Mouse (Mus musculus) embryonic facial prominence, embryonic 15.5 days (tissue): ENCODE results near the gene Col6a1. TPM values are rescaled to one million over a fixed set of nuclear protein-coding genes. Genes with fewer than 3 reads are reported as not detected.
A peak's percentile ranks its signal among the peaks of the same experiment; 100 is the strongest.

ENCODE experiments used
- ATAC-seq: fragments of 200-750 bp; cut with Nextera tagmentation; 2 replicates; pipeline ENCODE4 v1.8.0; 2017; ENCODE audit warnings: low read depth, moderate TSS enrichment; ENCODE audit not compliant: insufficient number of reproducible peaks, low FRiP score, low TSS enrichment
- H3K27ac ChIP-seq: fragments of 300-500 bp; sonication (generic); replicated peaks from 2 replicates; pipeline ENCODE4 v1.5.1; 2015; ENCODE audit warnings: mild to moderate bottlenecking, inconsistent platforms
- H3K27me3 ChIP-seq: fragments of 300-500 bp; sonication (generic); 2 replicates; pipeline ENCODE4 v1.6.1; 2015; ENCODE audit warnings: inconsistent platforms
- H3K36me3 ChIP-seq: fragments of 300-500 bp; sonication (generic); 2 replicates; pipeline ENCODE4 v1.6.1; 2015; ENCODE audit warnings: mild to moderate bottlenecking, inconsistent platforms
- H3K4me1 ChIP-seq: fragments of 300-500 bp; sonication (generic); 2 replicates; pipeline ENCODE4 v1.6.1; 2015; ENCODE audit warnings: inconsistent platforms
- H3K4me2 ChIP-seq: fragments of 300-500 bp; sonication (generic); replicated peaks from 2 replicates; pipeline ENCODE4 v1.6.1; 2015; ENCODE audit warnings: mild to moderate bottlenecking, inconsistent platforms
- H3K4me3 ChIP-seq: fragments of 300-500 bp; sonication (generic); replicated peaks from 2 replicates; pipeline ENCODE4 v1.5.1; 2015; ENCODE audit warnings: mild to moderate bottlenecking, inconsistent platforms
- H3K9ac ChIP-seq: fragments of 300-500 bp; sonication (generic); 2 replicates; pipeline ENCODE4 v1.6.1; 2015; ENCODE audit warnings: inconsistent platforms
- H3K9me3 ChIP-seq: fragments of 300-500 bp; sonication (generic); replicated peaks from 2 replicates; pipeline ENCODE4 v1.6.1; 2016; ENCODE audit warnings: inconsistent platforms
- WGBS: fragments of 180-500 bp; shearing (Covaris S2); methylation state at CpG from one replicate; pipeline ENCODE4 v1.1.7; 2015; 5-methylcytosine and 5-hydroxymethylcytosine counted together
- polyA plus RNA-seq: library from polyadenylated mRNA; unstranded; fragments of >200 nt; fragmentation: Nextera tagmentation; extraction: Ambion mirVana; gene quantifications from 2 replicates; pipeline ENCODE4 v1.2.1, GENCODE M21; 2015

Col6a1 gene
- polyA plus RNA-seq, 1 experiment from 2014 or later: 419 TPM

DNA sequence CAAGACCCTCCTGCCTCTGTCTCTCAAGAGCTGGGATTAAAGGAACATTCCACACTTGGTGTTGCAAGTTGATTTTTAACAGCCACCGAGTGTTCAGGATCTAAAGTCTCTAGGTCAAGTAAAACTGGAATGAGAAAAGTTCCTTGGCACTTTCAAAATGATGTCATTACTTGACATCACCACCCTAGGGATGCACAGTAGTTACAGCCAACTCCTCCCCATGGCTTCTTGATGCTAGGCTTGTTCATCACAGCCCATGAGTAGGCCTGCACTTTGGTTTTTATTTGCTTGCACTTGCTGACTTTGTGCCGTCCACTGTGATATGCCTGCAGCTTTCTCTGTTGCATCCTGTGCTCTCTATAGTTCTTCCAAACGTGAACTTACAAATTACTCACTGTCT lies 21.6 kb downstream of the Col6a1 start:
- Histone ChIP-seq H3K9ac (no peak overlapping the region), H3K4me3 (no peak overlapping the region), H3K4me1 (peaks cover 21% of the 10 kb centered on the region), H3K9me3 (no peaks in the 10 kb centered on the region), H3K27ac (no peak overlapping the region), H3K36me3 (peaks cover 8% of the 10 kb centered on the region), H3K4me2 (no peak overlapping the region), H3K27me3 (no peaks in the 10 kb centered on the region)
- WGBS: 77% methylated on average over 3 of the region's 3 CpGs
- ATAC-seq: no peak

DNA sequence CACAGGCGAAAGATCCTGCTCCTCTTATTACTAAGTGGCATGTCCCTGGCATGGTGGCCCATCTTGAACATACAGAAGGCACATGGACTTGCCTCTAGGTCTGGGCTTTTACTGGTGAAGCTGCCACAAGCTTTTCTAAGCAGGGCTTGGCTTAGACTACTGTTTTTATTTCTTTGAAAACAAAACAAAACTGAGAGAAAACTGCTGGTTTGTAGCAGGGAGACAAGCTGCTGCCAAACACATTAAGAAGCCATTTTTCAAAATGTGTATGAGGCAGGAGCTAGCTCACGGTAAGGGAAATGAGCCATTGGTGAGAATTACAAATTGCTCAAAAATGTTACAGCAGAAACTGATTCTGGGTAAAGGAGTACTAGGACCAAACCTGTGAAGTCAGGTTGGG lies 24.5 kb downstream of the Col6a1 start:
- no peaks in the 10 kb centered on the region for H3K36me3 ChIP-seq
- H3K4me3 ChIP-seq: no peak overlapping the region
- H3K4me2 ChIP-seq: no peak overlapping the region
- H3K9me3 ChIP-seq: no peaks in the 10 kb centered on the region
- no peaks in the 10 kb centered on the region for H3K27me3 ChIP-seq
- no peak for ATAC-seq
- peaks cover 22% of the 10 kb centered on the region for H3K4me1 ChIP-seq
- H3K9ac ChIP-seq: no peak overlapping the region
- H3K27ac ChIP-seq: no peak overlapping the region
- 56% methylated on average over 2 of the region's 2 CpGs for WGBS

DNA sequence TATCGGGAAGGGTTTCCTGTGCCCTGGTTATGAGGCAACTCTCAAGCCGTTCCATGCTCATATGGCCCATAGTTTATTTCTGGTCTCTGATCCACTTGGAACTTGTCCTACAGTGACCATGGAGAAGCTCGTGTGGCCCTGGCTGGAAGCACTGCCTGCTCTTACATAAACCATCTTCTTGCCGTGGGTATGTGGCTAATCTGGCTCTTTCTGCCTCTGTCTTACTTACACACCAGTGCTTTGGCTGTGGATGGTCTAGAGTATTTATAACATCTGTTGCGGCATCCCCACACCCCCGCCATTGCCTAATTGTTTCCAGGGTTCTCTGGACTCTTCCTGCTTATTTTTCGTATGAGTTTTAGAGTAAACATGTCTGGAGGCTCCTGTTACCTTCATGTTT lies 26.2 kb downstream of the Col6a1 start:
- peak; percentile 68; the same call in 1 of the 2 replicates for ATAC-seq
- peaks cover 31% of the 10 kb centered on the region for H3K4me1 ChIP-seq
- no peak overlapping the region for H3K4me3 ChIP-seq
- H3K36me3 ChIP-seq: no peaks in the 10 kb centered on the region
- no peak overlapping the region for H3K9ac ChIP-seq
- no peak overlapping the region for H3K4me2 ChIP-seq
- no peaks in the 10 kb centered on the region for H3K27me3 ChIP-seq
- H3K9me3 ChIP-seq: no peaks in the 10 kb centered on the region
- H3K27ac ChIP-seq: peak overlapping the region; percentile 77
- WGBS: 27% methylated on average over 7 of the region's 7 CpGs

DNA sequence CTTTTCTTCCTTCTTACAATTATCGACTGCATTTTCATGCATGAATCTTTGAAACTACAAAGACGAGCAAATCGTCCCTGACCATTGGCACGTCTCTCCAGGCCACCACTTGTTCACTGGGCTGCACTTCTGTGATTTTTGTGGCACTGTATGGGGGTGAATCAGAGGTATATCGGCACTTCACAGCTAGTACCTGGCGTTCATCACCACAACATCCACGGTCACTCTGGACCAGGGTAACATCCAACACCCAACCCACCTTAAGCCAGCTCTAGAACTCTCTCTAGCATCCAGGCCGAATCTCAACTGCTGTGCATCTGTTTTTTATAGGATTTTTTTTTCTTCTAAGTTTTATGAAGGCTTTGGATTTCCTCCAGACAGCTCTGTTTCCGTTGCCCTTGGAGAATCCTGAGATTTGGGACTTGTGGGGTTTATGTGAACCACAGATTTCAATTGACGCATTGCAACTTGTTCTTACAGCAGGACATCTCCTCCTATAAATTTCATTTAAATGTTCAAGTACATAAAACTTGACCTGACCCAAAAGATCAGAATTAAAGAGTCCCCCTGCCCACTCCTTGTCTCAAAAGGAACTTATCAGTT lies 30.6 kb downstream of the Col6a1 start:
- no peak overlapping the region for H3K4me3 ChIP-seq
- peaks cover 27% of the 10 kb centered on the region for H3K4me1 ChIP-seq
- no peaks in the 10 kb centered on the region for H3K27me3 ChIP-seq
- no peaks in the 10 kb centered on the region for H3K36me3 ChIP-seq
- no peaks in the 10 kb centered on the region for H3K9me3 ChIP-seq
- 66% methylated on average over 10 of the region's 10 CpGs for WGBS
- no peak overlapping the region for H3K4me2 ChIP-seq
- peak overlapping the region; percentile 80 for H3K27ac ChIP-seq
- no peak for ATAC-seq
- H3K9ac ChIP-seq: no peak overlapping the region

DNA sequence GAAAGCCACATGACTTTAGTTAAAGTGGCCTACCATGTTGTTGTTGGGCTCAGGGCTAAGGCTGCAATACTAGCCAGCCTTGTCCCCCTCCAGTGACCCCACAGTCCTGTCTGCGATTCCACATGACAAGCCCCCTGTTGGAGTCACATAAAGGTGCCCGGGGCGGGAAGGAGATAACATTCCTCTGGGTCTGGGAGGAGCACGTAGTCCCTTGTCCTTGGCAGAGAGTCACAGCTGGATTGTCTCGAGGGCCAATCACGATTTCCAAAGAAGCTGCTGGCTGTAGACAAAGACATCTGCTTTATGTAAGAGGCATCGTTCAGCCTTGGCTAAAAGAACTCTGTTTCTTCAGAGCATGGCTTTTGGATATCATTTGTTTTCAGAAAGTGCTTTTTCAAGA lies 31.2 kb downstream of the Col6a1 start:
- H3K4me2 ChIP-seq: no peak overlapping the region
- WGBS: 28% methylated on average over 7 of the region's 7 CpGs
- no peak overlapping the region for H3K4me3 ChIP-seq
- peak overlapping the region; percentile 80 for H3K27ac ChIP-seq
- H3K36me3 ChIP-seq: no peaks in the 10 kb centered on the region
- no peak overlapping the region for H3K9ac ChIP-seq
- no peaks in the 10 kb centered on the region for H3K9me3 ChIP-seq
- peaks cover 21% of the 10 kb centered on the region for H3K4me1 ChIP-seq
- no peak for ATAC-seq
- H3K27me3 ChIP-seq: no peaks in the 10 kb centered on the region

DNA sequence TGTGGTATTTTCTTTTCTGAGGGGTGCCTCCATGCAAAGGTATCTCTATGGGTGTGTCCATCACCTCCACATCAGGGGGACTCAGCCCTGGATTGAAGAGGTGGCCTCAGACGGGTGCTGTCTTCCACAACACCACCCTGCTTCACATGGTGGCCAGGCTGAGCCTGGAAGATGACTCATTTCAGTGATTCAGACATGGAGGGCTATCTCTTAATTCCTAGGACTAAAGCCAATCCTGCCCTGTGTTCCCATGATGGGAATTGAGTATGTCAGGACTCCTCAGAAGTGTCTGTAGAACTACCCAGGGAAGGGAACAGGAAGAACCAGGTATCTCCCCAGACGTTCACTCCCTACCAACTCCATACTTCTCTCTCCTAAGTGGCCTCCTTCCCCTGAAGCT lies 32.5 kb downstream of the Col6a1 start:
- H3K36me3 ChIP-seq: no peaks in the 10 kb centered on the region
- H3K9me3 ChIP-seq: no peaks in the 10 kb centered on the region
- 76% methylated on average over 2 of the region's 2 CpGs for WGBS
- ATAC-seq: no peak
- H3K4me3 ChIP-seq: no peak overlapping the region
- H3K27me3 ChIP-seq: no peaks in the 10 kb centered on the region
- no peak overlapping the region for H3K4me2 ChIP-seq
- H3K9ac ChIP-seq: no peak overlapping the region
- peaks cover 15% of the 10 kb centered on the region for H3K4me1 ChIP-seq
- no peak overlapping the region for H3K27ac ChIP-seq

DNA sequence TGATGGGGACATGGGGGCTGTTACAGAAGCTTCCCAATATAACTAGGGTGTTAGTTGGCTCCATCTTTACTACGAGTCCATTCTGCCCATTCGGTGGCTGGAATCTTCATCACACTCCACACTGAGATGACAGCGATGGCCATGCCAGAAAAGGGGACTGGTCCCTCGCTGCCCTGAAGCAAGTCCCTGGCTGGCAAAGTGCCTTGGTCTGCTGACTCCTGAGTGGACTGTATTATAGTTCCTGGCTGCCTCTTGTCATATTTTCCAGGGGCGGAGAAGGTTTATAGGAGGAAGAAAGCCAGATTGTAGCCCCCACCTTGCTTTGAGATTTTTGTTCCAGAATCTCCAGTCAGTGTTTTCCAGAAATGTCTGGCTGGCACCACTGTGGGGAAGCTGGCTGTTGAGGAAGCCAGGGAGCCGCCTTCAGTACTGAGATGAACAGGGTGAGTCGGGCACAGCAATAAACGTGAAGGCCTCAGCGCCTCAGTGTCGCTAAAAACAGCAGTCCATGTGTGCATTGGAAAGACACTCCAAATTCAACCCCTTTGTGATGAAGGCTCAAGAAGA lies 40.4 kb downstream of the Col6a1 start:
- Histone ChIP-seq H3K27me3 (no peaks in the 10 kb centered on the region), H3K4me2 (no peak overlapping the region), H3K27ac (no peak overlapping the region), H3K9ac (no peak overlapping the region), H3K36me3 (no peaks in the 10 kb centered on the region), H3K4me1 (peaks cover 28% of the 10 kb centered on the region), H3K4me3 (no peak overlapping the region), H3K9me3 (no peaks in the 10 kb centered on the region)
- WGBS: 90% methylated on average over 10 of the region's 10 CpGs
- no peak for ATAC-seq

DNA sequence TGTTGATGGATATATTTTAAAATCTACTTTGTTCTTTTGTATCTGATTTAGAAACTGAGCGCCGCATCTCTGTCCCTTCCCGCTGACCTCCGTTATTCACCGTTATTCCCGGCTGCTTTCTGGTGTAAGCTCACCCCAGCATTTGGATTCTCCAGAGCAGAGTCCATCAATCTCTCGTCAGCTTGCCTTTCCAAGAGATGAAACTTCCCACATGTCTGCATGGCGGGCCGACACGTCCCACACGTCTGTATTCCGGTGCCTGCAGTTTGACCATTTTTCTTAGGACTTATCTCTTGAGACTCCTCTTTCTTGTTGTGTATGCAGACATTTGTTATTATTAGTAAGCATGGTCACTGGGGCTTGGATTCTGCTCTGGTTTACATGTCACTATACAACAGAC lies 42.0 kb downstream of the Col6a1 start:
- WGBS: 84% methylated on average over 12 of the region's 12 CpGs
- no peaks in the 10 kb centered on the region for H3K36me3 ChIP-seq
- no peak overlapping the region for H3K27ac ChIP-seq
- no peaks in the 10 kb centered on the region for H3K27me3 ChIP-seq
- ATAC-seq: no peak
- H3K4me1 ChIP-seq: peaks cover 33% of the 10 kb centered on the region
- no peak overlapping the region for H3K4me3 ChIP-seq
- H3K9me3 ChIP-seq: no peaks in the 10 kb centered on the region
- no peak overlapping the region for H3K9ac ChIP-seq
- no peak overlapping the region for H3K4me2 ChIP-seq

DNA sequence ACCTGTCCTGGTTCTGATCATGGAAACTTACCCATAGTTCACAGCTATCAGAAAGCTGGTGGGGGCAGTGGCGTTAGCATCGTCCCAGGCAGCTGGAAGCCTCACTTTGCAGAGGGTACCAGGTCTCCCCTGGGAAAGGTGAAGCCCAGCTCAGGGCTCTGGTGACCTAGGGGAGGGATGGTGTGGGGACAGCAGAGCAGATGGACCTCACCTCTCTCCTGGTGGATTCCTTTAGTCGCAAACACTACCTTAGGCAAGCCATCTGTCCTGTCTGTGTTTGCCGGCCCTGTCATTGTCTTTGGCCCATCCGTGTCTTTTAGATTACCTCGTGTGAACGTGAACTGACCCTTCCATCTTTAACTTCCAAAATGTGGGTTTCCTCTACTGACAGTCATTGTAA lies 42.5 kb downstream of the Col6a1 start:
- 63% methylated on average over 7 of the region's 7 CpGs for WGBS
- 0 out of 2 replicates have a peak overlapping the region, but pooled peaks have one; percentile 55 for H3K27ac ChIP-seq
- H3K9ac ChIP-seq: no peak overlapping the region
- H3K4me1 ChIP-seq: peaks cover 33% of the 10 kb centered on the region
- no peaks in the 10 kb centered on the region for H3K9me3 ChIP-seq
- H3K4me2 ChIP-seq: no peak overlapping the region
- H3K27me3 ChIP-seq: no peaks in the 10 kb centered on the region
- no peaks in the 10 kb centered on the region for H3K36me3 ChIP-seq
- no peak overlapping the region for H3K4me3 ChIP-seq
- ATAC-seq: no peak

DNA sequence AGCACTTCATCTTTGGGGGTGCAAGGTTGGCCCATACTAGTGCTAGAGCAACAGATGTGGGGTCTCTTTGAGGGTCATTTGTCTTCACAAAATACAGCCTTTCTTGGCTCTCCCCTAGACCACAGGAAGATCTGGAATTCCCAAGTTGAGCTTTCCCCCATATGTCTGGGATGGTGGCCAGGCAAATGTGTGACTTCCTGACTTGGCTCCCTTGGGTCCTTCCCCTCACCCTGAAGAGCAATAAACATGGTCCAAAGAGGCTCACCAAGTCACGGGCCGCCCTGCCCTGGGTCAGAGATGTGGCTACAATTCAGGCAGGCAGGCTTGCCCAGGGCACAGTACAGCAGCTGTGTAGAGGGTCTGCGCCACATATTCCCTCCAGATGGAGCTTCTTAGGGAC lies 44.1 kb downstream of the Col6a1 start:
- Histone ChIP-seq H3K4me2 (no peak overlapping the region), H3K4me1 (peaks cover 37% of the 10 kb centered on the region), H3K27ac (peak overlapping the region; percentile 60), H3K27me3 (no peaks in the 10 kb centered on the region), H3K4me3 (no peak overlapping the region), H3K9me3 (no peaks in the 10 kb centered on the region), H3K36me3 (no peaks in the 10 kb centered on the region), H3K9ac (no peak overlapping the region)
- 45% methylated on average over 3 of the region's 3 CpGs for WGBS
- ATAC-seq: 0 out of 2 replicates have a peak, but pooled peaks have one; percentile 17

DNA sequence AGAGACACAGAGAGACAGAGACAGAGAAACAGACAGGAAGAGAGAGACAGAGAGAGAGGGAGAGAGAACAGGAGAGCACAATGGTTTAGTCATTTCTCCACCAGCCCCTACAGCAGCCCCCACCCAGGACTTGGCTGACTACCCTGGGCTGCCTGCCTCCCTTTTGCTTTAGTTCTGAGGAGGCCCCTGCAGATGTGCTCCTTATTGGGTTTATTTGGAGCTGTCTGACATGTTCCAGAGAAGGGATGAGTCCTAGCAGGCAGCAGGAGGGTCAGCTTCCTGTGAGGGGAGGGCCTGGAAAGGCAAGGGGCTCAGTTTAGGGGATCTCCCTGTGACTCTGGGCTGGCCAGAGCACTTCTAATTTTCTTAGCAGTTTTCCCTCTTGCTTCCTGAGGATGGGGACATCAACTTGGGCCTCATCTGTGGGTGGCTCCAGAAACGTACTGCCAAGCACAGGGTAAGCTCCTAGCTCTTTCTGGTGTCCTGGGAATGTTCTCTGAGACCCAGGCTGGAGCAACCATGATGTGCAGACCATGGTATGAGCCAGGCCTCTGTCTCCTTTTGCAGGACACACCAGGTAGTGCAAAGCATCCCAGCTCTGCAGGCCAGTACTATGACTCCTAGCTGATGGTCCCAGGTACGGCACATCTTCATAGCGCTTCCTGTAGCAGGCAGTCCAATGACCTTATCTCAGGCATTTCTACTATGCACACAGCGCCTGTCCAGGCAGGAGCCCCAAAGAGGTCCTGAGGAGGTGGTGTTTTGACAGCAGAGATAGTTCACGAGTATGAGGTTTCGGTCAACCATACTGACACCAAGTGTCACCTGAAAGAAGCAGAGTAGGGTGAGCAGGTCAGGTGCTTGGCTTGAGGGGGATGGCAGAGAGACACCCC lies 45.0 kb downstream of the Col6a1 start:
- Histone ChIP-seq H3K27ac (peak overlapping the region; percentile 60), H3K36me3 (no peaks in the 10 kb centered on the region), H3K9ac (no peak overlapping the region), H3K4me2 (no peak overlapping the region), H3K9me3 (no peaks in the 10 kb centered on the region), H3K27me3 (no peaks in the 10 kb centered on the region), H3K4me3 (no peak overlapping the region), H3K4me1 (peaks cover 37% of the 10 kb centered on the region)
- WGBS: 80% methylated on average over 6 of the region's 6 CpGs
- peak; percentile 64; the same call in 1 of the 2 replicates for ATAC-seq
